Mouse (Mus musculus) kidney, embryonic 16.5 days (tissue): Measurements from ENCODE around the gene Adm2. TPM values are rescaled to one million over a fixed set of nuclear protein-coding genes. Genes with fewer than 3 reads are reported as not detected.

Source experiments
- ATAC-seq: fragments of 200-750 bp; cut with Nextera tagmentation; 2 replicates; pipeline ENCODE4 v1.8.0; 2017; ENCODE audit warnings: moderate TSS enrichment; ENCODE audit not compliant: low FRiP score, low TSS enrichment
- H3K27ac ChIP-seq: fragments of 300-500 bp; sonication (generic); 2 replicates; pipeline ENCODE4 v1.5.1; 2014; ENCODE audit warnings: low read length
- H3K27me3 ChIP-seq: fragments of 300-500 bp; sonication (generic); 2 replicates; pipeline ENCODE4 v1.6.1; 2014; ENCODE audit warnings: low read length, control low read depth, mixed read lengths; ENCODE audit not compliant: insufficient read depth
- H3K36me3 ChIP-seq: fragments of 300-500 bp; sonication (generic); 2 replicates; pipeline ENCODE4 v1.6.1; 2014; ENCODE audit warnings: low read length, control low read depth, mixed read lengths; ENCODE audit not compliant: insufficient read depth
- H3K4me1 ChIP-seq: fragments of 300-500 bp; sonication (generic); 2 replicates; pipeline ENCODE4 v1.6.1; 2014; ENCODE audit warnings: low read length, control low read depth, mixed read lengths; ENCODE audit not compliant: insufficient read depth
- H3K4me2 ChIP-seq: fragments of 300-500 bp; sonication (generic); replicated peaks from 2 replicates; pipeline ENCODE4 v1.6.1; 2014; ENCODE audit warnings: low read depth, low read length
- H3K4me3 ChIP-seq: fragments of 300-500 bp; sonication (generic); 2 replicates; pipeline ENCODE4 v1.5.1; 2014; ENCODE audit warnings: mild to moderate bottlenecking, low read length
- H3K9ac ChIP-seq: fragments of 300-500 bp; sonication (generic); replicated peaks from 2 replicates; pipeline ENCODE4 v1.6.1; 2014; ENCODE audit warnings: low read length
- H3K9me3 ChIP-seq: fragments of 300-500 bp; sonication (generic); 2 replicates; pipeline ENCODE4 v1.6.1; 2016; ENCODE audit warnings: low read length, control low read depth
- WGBS: fragments of 180-500 bp; shearing (Covaris S2); extraction: QIAGEN DNeasy Blood & Tissue Kit; methylation state at CpG from one replicate; pipeline ENCODE4 v1.1.7; 2014; 5-methylcytosine and 5-hydroxymethylcytosine counted together
- polyA plus RNA-seq: library from polyadenylated mRNA; unstranded; fragments of >200 nt; fragmentation: Nextera tagmentation; extraction: Ambion mirVana; gene quantifications from 2 replicates; pipeline ENCODE4 v1.2.1, GENCODE M21; 2015

The Adm2 gene
- polyA plus RNA-seq, 1 experiment from 2014 or later = 1.5 TPM

DNA sequence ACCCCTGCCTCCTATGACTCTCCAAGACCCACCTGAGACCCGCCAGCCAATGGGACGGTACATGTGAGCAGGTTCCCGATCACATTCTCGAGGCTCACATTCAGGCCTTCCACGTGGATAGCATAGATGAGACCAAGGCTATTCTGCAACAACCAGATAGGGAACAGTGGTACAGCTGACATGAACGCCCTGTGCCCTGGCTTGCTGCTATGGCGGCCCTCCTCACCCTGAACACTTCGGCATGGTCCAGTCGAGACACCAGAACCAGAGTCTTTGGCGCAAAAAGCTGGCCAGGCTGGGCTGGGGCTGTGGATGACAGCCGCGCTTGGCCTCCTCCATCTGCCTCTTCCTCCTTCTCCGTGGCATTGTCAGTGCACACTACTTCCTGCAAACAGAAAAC lies 15.1 kb upstream of the Adm2 start:
- no peak for ATAC-seq
- H3K9me3 ChIP-seq = no peaks in the 10 kb centered on the region
- no peak overlapping the region for H3K27ac ChIP-seq
- H3K4me2 ChIP-seq = no peak overlapping the region
- no peak overlapping the region for H3K9ac ChIP-seq
- H3K4me3 ChIP-seq = no peak overlapping the region
- peaks cover 38% of the 10 kb centered on the region for H3K36me3 ChIP-seq
- WGBS = 91% methylated on average over 13 of the region's 13 CpGs
- no peaks in the 10 kb centered on the region; the same call in 1 of the 2 replicates for H3K4me1 ChIP-seq
- no peaks in the 10 kb centered on the region for H3K27me3 ChIP-seq

DNA sequence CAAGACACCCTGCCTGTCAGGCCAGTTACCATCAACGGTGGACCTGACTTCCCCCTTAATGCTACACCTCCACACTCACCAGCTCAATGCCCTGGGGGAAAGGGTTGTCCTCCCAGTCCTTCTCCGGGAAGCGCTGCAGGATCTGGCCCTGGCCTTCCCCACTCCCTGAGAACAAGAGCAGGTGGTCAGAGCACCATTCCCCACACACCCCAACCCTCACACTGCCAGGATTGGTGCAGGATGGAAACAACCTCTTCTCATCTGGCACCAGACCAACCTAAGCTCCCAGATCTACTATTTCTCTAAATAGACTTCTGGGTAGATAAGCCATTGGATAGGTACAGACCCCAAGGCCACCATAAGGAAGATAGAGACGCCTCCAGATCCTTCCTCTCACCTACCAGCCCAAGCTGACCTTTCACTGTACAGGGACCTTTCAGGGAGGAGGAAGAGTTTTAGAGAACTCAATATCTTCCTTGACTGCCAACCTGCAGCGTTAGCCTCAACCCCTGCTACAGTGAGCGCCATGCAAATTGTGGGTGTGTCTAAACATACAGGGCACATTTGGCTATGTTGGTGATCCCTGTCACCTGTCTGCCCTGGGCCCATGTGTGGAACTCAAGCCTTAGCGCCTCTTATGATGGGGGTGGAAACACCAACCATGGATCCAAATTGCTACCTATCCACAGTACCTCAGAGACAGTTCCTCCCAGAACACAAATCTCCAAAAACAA lies 13.9 kb upstream of the Adm2 start:
- H3K27me3 ChIP-seq = no peaks in the 10 kb centered on the region
- H3K4me1 ChIP-seq = peaks cover 9% of the 10 kb centered on the region
- H3K9me3 ChIP-seq = no peaks in the 10 kb centered on the region
- no peak overlapping the region for H3K4me3 ChIP-seq
- no peak overlapping the region for H3K9ac ChIP-seq
- no peak overlapping the region for H3K27ac ChIP-seq
- H3K36me3 ChIP-seq = peaks cover 27% of the 10 kb centered on the region
- no peak overlapping the region for H3K4me2 ChIP-seq
- no peak for ATAC-seq
- 79% methylated on average over 7 of the region's 7 CpGs for WGBS

DNA sequence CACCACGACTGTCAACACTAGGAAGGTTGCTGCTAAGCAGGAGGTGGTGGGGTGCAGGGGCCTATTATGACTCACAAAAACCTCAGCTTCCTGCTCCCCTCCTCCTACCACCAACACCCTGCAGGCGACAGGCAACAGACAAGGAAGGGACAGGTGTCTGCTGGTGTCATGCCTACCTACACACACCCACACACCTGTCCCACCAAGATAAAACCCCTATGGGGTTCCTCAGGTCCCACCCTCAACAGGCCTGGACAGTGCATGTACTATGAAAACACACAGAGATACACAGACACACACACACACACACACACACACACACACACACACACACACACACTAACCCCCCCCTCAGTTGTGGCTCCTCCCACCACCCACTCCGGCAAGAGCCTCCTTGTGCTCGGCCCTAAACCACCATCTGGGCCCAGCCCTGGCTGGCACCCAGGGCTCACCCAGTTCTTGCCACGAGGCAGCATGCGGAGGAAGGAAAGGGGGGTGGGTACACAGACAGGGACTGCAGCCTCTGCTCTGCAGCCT lies 12.5 kb upstream of the Adm2 start:
- H3K27ac ChIP-seq = no peak overlapping the region
- H3K4me3 ChIP-seq = no peak overlapping the region
- peaks cover 16% of the 10 kb centered on the region for H3K36me3 ChIP-seq
- no peaks in the 10 kb centered on the region for H3K9me3 ChIP-seq
- no peak for ATAC-seq
- H3K4me1 ChIP-seq = peaks cover 18% of the 10 kb centered on the region
- H3K4me2 ChIP-seq = no peak overlapping the region
- no peak overlapping the region for H3K9ac ChIP-seq
- H3K27me3 ChIP-seq = no peaks in the 10 kb centered on the region
- WGBS = 65% methylated on average over 6 of the region's 6 CpGs

DNA sequence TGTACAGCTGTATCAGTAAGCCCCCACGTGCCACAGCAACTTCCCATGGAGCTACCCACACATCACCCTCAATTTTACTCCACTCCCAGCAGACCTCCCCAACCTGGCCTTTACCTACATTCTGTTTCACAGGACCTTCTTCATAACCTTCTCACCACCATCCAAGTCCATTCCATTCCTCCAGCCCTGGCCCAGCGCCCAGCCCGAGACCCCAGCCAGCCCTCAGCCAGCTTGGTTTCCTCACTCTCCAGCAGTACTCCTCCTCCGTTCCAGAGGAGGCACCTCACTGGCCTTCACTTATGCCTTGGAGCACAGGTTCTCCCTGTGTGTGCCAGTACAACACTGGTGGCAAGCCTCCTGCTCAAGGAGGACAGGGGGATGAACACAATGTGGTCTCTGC lies 9.2 kb upstream of the Adm2 start:
- H3K36me3 ChIP-seq = no peaks in the 10 kb centered on the region
- H3K4me1 ChIP-seq = peaks cover 18% of the 10 kb centered on the region
- no peak overlapping the region; the same call in 1 of the 2 replicates for H3K4me2 ChIP-seq
- 51% methylated on average over 4 of the region's 4 CpGs for WGBS
- no peak overlapping the region for H3K4me3 ChIP-seq
- H3K9me3 ChIP-seq = no peaks in the 10 kb centered on the region
- no peak for ATAC-seq
- no peak overlapping the region for H3K27ac ChIP-seq
- no peaks in the 10 kb centered on the region for H3K27me3 ChIP-seq
- no peak overlapping the region for H3K9ac ChIP-seq

DNA sequence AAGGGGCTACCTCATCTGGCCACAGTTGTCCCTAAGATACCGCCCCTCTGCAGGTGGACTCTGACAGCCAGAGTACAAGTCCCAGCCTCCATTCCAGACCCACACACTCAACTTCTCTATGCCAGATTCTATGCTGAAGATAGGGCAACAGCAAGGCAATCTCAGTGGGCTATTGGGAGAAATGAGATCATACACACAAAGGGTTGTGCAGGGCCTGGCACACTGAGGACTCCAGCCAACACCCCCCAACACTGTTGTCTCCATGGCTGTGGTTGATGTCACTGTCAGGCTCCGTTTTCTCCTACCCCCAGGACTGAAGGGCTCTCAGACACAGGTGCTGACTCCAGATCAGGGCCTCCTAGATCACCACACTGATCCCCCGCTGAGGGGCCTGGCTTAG lies 8.4 kb upstream of the Adm2 start:
- no peaks in the 10 kb centered on the region for H3K27me3 ChIP-seq
- H3K36me3 ChIP-seq = no peaks in the 10 kb centered on the region
- peak overlapping the region; percentile 89 for H3K4me2 ChIP-seq
- H3K27ac ChIP-seq = no peak overlapping the region
- peak overlapping the region; percentile 79 for H3K9ac ChIP-seq
- H3K4me1 ChIP-seq = peaks cover 18% of the 10 kb centered on the region
- H3K9me3 ChIP-seq = no peaks in the 10 kb centered on the region
- 29% methylated on average over 3 of the region's 3 CpGs for WGBS
- ATAC-seq = no peak
- peak overlapping the region; percentile 81 for H3K4me3 ChIP-seq

- Histone ChIP-seq H3K4me3 (peak overlapping the region; percentile 81), H3K4me1 (peaks cover 18% of the 10 kb centered on the region), H3K4me2 (peak overlapping the region; percentile 89), H3K9me3 (no peaks in the 10 kb centered on the region), H3K9ac (peak overlapping the region; percentile 79), H3K36me3 (no peaks in the 10 kb centered on the region), H3K27me3 (no peaks in the 10 kb centered on the region), H3K27ac (0 out of 2 replicates have a peak overlapping the region, but pooled peaks have one; percentile 28)
- ATAC-seq = peak; percentile 55
- WGBS = under 1% methylated on average over 58 of the region's 58 CpGs
These were observed 7.9 kb upstream of the Adm2 start for GRCm38 (mm10) chr15:89314511-89315189.

GRCm38 (mm10) chr15:89315190-89315731 lies 7.3 kb upstream of the Adm2 start, which contains the start of gene Sbf1:
Sbf1 (minus strand) TSS chr15:89315311.
- Histone ChIP-seq H3K27ac (peak within 1 kb of the TSS; percentile 59; the same call in 1 of the 2 replicates), H3K27me3 (no peaks in the 10 kb centered on the region), H3K9me3 (no peaks in the 10 kb centered on the region), H3K36me3 (no peaks in the 10 kb centered on the region), H3K9ac (peak within 1 kb of the TSS; percentile 79), H3K4me2 (peak within 1 kb of the TSS; percentile 89), H3K4me1 (peaks cover 18% of the 10 kb centered on the region), H3K4me3 (peak within 1 kb of the TSS; percentile 81)
- WGBS = under 1% methylated on average over 37 of the region's 37 CpGs
- ATAC-seq = peak; percentile 100

GRCm38 (mm10) chr15:89316146-89316545 lies 6.4 kb upstream of the Adm2 start:
- Histone ChIP-seq H3K27me3 (no peaks in the 10 kb centered on the region), H3K9ac (no peak overlapping the region), H3K36me3 (no peaks in the 10 kb centered on the region), H3K4me3 (no peak overlapping the region), H3K9me3 (no peaks in the 10 kb centered on the region), H3K27ac (no peak overlapping the region), H3K4me2 (peak overlapping the region; percentile 60; the same call in 1 of the 2 replicates), H3K4me1 (peaks cover 18% of the 10 kb centered on the region)
- ATAC-seq = no peak
- WGBS = 74% methylated on average over 11 of the region's 11 CpGs

- no peaks in the 10 kb centered on the region for H3K9me3 ChIP-seq
- H3K4me2 ChIP-seq = no peak overlapping the region
- ATAC-seq = no peak
These were observed 1.3 kb upstream of the Adm2 start for GRCm38 (mm10) chr15:89321264-89321663.

More at GRCm38 (mm10) chr15:89321264-89321663, 1.3 kb upstream of the Adm2 start:
- Histone ChIP-seq H3K27ac (no peak overlapping the region), H3K36me3 (no peaks in the 10 kb centered on the region), H3K9ac (no peak overlapping the region), H3K4me1 (peaks cover 5% of the 10 kb centered on the region; the same call in 1 of the 2 replicates), H3K4me3 (no peak overlapping the region), H3K27me3 (peaks cover 9% of the 10 kb centered on the region)
- 83% methylated on average over 8 of the region's 8 CpGs for WGBS
